Mouse (Mus musculus) frontal cortex, postnatal 10 days (tissue): ENCODE measurements around the gene Bnip2.
A peak's percentile ranks its signal among the peaks of the same experiment; 100 is the strongest.
"Not testable (repeated sequence)": the region's sequence is repeated elsewhere in the genome, so short reads cannot be mapped to it uniquely, and the experiment has no call there.

Experiments used
- DNase-seq, 2 experiments: peaks; one replicate each; pipeline ENCODE4 v3.0.0; 2022; ENCODE audit warnings: low spot score in 2 of 2, mixed read lengths in 1 of 2

Gene Bnip2

DNA sequence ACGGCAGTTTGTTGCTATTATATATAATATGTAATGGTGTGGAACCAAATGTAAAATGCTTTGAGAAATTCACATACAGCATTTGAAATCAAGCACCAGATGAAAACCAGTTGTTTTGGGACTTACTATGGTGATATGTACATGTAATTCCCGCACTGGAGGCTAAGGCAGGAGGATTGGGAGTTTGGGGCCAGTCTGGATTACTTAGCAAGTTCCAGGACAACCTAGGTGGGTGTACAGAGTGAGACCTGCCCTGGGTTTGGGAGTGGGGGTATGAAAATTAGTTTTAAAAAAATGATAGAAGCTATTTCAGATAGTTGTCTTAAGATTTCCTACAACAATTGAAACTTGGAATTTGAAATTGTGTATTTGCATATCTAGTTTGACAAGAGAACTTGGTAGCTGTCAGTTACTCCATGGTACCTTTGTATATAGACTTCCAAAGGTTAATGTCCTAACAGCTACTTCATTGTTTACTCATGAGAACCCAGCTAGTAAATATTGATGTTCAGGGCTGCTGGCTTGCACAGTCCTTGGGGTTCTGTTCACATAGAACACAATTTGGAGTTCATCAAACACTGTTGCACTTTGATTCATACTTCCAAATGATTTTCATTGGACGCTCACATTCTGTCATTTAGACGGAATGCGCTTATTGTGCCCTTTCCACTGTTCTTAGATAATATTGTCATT lies 21.7 kb downstream of the Bnip2 start:
- no peak for DNase-seq

DNA sequence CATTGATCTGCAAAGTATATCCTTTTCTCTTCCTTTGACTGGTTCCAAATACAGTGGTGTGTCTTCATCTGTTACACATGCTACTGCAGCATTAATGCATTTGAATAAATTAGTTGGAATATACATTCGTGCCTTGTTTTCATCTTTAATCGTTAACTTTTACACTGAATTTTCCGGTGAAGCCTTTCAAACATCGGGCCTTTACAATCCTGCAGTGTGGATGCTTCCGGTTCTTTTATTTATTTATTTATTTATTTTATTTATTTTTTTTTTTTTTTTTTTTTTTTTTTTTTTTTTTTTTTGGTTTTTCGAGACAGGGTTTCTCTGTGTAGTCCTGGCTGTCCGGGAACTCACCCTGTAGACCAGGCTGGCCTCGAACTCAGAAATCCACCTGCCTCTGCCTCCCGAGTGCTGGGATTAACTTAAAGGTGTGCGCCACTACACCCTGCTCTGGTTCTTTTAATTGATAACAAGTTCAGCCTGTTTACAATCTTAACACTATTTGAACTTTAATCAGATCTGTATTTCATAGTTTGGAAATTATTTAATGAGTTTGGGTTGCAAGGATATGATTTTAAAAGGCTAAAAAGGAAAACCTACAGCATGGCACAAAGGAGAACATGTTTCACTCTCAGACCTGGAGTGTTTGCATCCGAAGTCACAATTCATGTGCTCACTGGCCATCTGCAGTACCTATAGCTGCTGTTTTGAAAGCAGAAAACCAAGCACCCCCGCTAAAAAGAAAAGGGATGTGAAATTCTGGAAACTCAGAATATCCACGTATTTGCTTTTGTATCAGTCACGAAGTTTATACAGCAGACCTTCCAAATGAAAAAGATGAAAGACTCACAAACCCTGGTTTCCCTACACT lies 22.5 kb downstream of the Bnip2 start:
- DNase-seq, result no peak

DNA sequence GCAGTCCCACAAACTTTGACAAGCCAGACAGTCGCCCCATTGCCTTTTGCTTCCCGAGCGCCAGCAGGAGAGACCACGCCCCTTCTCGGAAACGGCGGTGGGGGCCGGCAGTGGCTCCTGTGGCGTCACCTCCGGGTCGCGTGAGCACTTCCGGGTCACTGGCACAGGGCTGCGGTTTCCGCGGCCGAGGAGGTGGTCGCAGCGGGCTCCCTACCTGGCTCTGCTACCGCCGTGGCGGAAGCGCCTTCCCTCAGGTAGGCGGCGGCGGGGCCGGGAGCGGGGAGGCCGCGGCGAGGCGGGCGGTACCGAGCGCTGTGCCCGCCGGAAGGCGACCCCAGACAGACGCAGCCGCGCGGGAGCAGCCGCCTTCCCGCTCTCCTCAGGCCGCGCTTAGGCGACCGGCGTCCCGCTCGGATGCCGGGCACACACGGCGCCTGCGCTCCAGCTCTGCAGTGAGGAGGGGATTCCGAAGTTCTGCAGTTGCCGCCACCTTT lies 23.2 kb downstream of the Bnip2 start, which contains the start of gene Gtf2a2:
Gene Gtf2a2 (plus strand): TSS at position 143 of the 494 bp plus-strand sequence.
- peak; percentile 84 to 93 for DNase-seq

DNA sequence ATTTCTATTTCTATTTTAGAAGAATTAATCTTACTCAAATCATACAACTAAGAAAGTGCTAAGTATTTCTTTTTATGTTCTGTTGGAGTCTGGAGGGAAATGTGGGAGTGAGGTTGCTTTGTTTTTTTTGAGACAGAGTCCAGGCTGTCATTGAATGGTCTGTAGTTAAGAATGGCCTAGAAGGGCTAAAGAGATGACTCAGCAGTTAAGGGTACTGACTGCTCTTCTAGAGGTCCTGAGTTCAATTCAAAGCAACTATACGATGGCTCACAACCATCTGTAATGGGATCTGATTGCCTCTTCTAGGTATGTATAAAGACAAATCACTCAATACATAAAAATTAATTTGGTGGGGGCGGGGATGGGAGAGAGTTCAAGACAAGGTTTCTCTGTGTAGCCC lies 26.4 kb downstream of the Bnip2 start:
- DNase-seq, result no peak

DNA sequence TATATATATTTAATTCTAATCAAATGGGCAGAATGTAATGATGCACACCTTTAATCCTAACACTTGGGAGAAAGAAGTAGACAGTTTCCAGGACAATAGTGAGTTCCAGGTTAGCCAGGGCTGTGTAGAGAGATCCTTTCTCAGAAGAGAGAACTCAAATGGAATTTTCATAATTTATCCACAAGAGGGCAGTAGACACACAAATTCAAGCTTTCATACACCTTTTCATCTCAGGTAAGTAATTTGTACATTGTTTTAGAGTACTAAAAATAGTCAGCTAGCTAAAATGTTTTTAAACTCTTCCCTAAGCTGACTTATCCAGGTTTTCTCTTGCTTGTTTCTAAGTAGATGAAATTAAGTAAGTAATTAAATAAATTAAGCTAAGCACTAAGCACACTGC lies 29.6 kb downstream of the Bnip2 start:
- DNase-seq, result no peak

DNA sequence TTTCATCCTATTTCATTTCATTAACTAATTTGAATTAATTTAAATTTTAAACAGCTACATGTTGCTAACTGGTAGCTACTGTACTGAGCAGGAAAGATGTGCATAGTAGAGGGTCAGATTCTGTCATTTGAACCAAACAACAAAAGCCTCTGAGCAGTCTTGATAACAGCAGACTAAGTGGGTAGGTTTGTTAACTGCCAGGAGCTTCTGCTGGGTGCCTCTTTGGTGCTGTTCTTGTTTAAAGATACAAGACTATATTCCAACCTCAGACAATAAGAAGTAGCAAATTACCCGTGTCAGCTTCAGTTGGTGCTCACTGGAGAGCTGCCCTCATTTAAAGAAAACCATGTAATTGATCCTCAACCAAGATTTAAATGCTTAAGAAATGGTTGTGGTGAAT lies 32.3 kb downstream of the Bnip2 start:
- no peak for DNase-seq

DNA sequence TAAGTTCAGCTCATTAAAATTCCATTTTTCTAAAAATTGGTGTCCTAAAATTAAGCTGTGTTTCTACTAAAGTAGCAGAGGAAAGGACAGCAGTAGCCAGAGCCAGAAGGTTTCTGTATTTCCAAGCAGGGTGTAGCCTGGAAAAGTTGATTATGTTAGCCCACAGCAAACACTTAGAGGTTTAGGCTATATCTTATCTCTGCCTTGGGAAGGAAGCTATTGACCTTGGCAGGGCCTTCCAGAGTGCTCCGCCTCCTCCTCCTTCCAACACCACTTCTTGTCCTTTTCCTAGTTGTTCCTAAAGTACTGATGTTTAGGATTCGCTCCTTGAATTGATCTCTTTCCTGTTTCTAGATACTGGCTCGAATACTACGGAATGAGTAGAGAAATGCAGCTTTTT lies 32.8 kb downstream of the Bnip2 start:
- DNase-seq, result no peak

DNA sequence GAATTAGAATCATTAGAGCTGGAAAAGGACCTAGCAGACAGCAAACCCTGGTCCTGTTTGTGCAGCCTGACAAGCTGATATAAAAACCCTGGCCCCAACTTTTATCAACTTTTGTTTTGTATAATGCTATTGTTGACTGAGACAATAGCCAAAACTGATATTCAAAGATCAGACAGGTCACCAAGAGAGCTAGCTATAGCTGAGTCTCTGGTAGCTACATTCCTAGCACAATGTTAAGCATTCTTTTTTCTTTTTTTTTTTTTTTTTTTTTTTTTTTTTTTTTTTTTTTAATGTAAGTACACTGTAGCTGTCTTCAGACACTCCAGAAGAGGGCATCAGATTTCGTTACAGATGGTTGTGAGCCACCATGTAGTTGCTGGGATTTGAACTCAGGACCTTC lies 34.3 kb downstream of the Bnip2 start:
- not testable (repeated sequence) for DNase-seq

DNA sequence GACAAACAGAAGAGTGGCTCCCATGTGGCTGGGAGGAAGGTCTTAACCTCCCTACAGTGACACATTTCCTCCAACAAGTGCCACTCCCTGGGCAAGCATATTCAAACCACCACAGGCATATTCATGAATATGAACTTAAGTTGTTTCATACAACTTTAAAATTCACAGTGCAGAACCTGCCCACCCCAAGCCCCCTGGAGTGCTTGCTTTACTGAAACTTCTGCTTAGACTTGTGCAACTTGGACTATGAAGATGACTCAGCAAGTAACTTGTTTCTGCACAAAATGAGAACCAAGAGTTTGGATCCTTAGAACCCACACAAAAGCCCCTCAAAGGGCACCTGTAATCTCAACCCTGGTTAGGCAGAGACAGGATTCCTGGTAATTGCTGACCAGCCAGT lies 35.4 kb downstream of the Bnip2 start:
- DNase-seq, result no peak

DNA sequence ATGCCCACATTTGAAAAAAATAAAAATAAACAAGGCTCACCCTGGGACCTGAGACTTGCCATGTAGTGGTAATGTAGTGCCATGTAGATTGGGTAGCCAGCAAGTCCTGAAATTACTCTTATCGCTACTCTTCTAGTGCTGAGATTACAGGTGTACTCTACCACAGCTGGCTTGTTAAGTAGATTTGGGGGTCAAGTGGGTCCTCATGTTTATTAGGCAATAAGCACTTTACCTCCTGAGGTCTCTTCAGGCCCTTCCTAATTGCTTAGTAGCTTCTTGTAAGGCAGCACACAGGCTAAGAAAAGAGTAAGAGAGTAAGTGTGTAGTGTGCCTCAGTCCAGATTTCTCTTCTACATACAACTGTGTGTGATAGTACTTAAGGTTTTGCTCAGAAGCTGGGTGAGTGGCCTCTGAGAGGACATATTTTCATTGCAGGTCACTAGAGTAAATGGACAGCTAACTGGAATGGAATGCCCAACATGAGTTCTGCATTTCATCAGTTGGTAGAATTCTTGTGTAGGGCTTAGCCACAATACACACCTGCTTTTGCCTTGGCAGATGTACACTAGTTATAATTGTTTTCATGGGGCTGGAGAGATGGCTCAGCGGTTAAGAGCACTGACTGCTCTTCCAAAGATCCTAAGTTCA lies 36.2 kb downstream of the Bnip2 start:
- no peak for DNase-seq

DNA sequence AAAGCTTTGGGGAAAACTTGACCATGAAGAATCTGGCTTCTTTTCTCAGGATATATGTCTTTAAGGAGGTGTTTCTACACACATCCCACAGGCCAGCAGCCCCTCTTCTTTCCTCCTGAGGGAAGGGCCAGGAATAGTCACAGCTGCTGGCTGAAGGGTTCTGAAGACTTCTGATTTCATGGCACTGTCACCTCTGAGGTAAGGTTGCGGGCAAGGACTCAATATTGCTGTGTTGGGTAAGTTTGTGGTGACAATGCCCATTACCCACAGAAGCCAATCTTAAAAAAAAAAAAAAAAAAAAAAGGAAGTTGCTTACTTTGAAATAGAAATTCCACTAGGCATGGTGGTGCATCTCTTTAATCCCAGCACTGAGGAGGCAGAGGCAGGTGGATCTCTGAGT lies 42.9 kb downstream of the Bnip2 start:
- no peak for DNase-seq

DNA sequence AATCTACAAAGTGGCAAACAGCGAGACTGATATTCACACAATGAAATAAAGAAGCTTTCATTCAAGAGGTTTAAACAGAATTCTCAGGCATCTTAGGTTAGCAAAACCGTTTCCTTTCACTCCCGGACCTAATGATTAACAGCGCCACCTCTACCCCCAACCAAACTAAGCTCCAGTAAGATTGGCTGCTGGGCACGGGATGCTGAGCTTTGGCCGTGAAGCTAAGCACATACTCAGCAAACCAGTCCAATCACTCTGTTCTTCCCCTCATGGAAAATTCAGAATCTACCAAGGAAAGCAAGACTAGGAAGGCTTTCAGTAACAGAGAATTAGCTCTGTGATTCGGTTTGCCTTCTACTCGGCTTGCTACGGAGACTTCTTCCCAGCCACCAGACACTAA lies 43.8 kb downstream of the Bnip2 start:
- no peak for DNase-seq

DNA sequence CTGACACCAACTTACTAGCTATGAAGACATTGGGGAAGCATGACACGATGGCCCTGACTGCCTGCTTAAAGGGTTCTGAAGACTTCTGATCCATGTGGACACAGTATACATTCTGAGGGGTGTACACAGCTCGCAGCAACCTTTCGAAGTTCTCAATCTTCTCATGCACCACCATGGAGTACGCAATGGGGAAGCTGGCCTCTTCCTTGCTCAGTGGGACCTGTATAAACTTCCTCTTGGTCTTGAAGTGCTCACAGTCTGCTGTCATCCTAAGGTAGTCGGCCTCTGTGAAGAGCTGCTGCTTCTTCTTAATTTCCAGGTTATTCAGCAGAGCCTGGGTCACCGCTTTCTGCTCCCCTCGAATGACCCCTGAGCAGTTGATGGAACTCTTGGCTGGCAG lies 45.4 kb downstream of the Bnip2 start:
- DNase-seq, result no peak

DNA sequence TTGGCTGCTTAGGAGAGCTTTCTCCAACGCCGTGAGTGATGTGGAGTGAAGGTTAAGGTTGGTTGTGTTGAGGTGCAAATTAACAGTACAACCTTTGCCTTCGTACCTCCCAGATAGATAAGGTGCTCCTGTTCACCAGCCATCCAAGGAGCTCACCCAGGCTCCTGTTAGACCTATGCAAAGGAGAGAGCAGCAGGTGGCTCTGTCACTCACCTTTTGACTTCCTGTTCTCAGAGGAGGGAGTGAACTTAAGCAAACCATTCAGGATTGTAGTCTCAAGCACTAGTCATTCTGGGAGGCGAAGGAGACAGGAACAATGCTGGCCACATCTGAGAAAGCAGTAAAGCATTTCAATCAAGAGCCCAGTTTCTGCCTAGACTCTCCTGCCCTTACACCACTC lies 47.4 kb downstream of the Bnip2 start:
- no peak for DNase-seq

DNA sequence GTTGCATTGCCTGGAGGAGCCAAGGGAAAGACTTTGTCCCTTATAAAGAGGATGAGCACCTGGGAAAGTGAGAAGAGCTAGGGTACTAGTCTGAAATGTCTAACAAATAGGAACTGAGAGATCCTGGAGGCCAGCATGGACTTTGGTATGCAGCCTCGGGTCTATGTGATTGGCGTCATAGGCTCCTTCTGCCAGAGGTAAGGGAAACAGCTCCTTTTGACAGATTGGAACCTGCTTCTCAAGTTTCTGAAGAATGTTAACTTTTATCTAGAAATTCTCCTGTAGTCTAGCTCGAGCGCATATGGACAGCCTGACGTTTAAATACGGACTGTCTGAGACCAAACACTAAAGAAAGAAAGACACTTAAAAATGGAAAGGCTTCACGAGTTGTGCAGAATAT lies 48.7 kb downstream of the Bnip2 start, which contains the start of gene Gcnt3:
Gene Gcnt3 (minus strand): TSS at position 101 of the 400 bp plus-strand sequence.
- DNase-seq, result no peak

DNA sequence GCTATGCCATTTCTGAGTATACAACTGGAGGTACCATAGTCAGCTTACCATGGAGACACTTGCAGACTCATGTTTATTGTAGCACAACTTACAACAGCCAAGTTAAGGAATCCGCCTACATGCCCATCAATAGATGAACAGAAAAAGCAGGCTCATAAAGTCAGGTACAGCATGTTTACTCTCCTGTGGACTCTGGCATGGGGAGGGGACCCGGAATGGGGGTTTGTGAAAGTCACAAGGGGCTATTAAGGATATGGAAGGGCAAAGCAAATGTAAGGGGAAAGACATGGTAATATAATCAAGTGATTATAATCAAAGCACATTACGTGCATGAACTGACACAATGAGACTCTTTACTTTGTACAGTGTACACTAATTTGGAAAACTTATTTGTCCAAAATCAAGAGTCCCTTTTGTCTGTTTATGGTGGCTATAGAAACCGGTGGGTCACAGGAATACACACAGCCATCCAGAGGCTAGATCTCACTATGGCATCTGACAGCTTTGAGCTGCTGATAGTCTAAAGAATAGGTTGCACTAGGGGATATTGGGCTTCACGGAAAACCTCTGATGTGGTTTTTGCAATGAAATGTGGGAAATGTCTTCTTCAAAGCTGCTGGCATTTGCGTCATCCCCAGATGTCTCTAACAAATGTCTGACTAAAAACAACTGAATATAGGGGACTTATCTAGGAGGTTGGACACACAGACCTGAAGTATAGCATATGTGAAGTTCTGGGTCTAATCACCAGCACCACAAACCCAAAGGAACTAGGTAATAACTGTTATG lies 50.5 kb downstream of the Bnip2 start:
- no peak for DNase-seq

DNA sequence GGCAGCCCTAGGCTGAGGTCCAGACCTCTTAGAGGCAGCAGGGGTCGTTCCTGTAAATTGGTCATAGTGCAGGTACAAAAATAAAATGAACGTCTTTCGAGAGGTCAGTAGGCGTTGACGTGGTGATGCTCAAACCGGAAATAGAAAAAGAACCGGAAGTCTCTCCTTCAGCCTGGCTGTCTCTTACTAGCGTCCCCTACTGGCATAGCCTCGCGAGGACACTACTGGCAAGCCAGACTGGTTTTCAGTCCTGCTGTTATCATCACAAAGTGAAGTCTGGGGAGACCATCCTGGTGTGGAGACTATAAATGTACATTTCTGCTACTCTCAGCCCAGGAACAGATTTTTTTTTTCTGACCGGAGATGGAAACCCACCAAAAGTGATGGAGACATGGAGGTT lies 51.3 kb downstream of the Bnip2 start:
- no peak for DNase-seq

DNA sequence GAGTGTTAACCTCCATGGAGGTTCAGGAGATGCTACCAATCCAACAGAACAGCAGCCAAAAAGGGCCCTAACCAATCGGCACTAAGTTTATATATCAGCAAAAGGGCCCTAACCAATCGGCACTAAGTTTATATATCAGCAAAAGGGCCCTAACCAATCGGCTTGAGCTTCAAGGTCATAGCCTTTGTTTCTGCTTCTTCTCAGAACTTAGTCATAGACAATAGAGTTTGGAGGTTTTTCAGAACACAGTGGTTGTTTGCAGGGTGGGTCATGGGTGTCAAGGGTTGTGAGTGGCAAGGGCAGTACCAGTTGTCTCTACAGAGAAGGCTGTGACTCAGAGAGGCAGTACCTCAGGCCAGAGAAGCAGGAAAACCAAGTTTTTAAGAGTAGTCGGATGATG lies 52.9 kb downstream of the Bnip2 start:
- DNase-seq, result no peak

DNA sequence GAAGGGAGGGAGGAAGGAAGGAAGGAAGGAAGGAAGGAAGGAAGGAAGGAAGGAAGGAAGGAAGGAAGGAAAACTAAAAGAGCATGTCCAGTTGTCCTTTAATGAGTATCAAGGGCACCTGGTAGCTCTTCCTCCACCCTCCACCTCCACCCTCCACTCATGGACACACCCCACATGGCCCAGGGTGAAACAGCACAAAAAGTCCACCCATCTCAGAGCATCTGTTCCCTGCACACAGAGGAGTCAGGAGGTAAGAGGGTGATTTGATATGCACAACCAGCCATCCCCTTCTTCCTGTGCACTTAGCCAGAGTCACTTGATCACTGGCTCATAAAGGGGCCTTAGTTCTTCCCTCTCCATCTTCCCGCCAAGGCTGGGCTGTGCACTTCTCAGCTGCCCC lies 53.7 kb downstream of the Bnip2 start:
- DNase-seq, result no peak

DNA sequence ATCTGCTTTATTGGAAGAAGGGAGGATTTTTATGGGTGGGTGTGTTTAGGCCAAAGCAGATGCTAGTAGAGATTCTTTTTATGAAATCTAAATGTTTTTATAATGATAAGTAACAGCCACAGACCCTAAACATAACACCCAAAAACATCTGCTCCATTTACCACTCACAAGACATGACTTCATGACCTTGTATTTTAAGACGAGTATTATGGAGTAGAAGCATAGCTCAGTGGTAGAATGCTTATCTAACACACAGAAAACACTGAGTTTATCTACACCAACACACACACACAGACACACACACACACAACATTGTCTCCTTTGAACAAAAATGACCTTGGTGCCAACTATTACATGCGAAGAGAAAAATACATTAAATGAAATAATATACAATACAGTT lies 55.6 kb downstream of the Bnip2 start:
- DNase-seq, result no peak

DNA sequence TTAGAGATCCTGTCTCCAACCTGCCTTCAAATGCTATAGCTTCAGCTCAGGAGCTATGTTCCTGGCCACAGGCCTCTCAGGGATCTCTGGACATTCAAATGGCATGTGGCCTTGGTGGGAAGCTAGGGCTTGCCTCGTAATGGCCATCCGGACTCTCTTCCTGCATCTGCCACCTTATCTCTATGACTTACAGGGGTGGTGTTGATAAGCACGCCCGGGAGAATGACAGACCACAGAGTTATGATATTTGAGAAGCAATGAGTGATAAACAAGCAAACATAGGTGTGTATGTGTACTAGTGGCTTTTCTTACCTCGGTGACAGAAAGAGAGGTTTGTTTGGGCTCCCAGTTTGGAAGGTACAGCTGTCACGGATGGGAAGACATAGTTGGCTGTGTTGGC lies 57.0 kb downstream of the Bnip2 start:
- DNase-seq, result no peak

DNA sequence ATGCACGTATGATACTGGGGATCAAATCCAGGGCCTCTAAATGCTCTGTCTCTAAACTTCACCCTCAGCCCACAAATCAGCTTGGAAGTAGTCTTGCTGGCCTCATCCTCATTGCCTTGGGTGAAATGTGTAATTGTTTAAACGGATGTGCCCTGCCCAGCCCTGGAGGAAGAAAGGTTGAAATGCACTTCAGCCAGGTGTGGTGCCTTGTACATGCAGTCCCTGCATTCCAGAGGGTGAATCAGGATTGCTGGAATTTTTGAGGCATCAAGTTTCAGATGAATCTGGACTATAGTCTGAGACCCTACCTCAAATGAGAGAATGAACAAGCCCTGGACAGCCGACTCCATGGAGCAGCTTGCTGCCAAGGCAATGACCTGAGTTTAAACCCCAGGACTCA lies 58.6 kb downstream of the Bnip2 start:
- DNase-seq, result no peak
